Mouse (Mus musculus) heart, postnatal 36 days (tissue): ENCODE results near the gene Slc26a6. TPM values are rescaled to one million over a fixed set of nuclear protein-coding genes. Genes with fewer than 3 reads are reported as not detected.

Experiments
- DNase-seq, 2 experiments: peaks; one replicate each; pipeline ENCODE4 v3.0.0; 2021 to 2022
- intact Hi-C: fragments of 180-260 bp; cut with DNase I; formaldehyde crosslinking; loops from one replicate; pipeline ENCODE4 v1.15.1; 2025
- total RNA-seq, 2 experiments: library from RNA; stranded (reverse); gene quantifications; 2 replicates each; pipeline ENCODE4 v1.2.3; 2021

Slc26a6 gene
- total RNA-seq, 2 experiments from 2014 or later = 26.8 to 29.2 TPM

DNA sequence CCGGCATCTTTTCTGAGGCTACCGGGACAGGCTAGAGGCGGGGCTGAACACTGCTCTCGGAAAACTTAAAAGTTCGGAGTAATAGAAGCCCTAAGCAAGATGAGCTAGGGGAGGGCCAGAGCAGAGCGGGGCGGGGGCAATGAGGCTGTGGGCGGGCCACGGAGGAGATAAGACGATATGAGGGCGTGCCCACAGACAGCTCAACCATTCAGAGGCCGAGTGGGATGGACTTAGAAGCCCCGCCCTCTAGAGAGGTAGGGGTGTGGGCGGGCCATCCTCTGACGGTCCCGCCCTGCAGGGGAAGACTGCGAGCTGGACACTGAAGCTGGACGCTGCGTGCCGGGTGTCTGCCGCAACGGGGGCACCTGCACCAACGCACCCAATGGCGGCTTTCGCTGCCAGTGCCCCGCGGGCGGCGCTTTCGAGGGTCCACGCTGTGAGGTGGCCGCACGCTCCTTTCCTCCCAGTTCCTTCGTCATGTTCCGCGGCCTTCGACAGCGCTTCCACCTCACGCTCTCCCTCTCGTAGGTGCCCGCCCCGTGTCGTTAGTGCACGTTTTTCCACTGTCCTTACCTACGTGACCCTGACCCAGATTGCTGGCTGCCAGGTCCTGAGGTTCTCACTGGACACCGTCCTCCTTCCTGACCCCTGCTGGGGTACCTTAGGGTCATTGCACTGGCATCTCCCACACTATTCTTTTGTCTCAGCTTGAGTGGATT is 20.5 kb upstream of the Slc26a6 start:
- intact Hi-C loops = no loop called here

DNA sequence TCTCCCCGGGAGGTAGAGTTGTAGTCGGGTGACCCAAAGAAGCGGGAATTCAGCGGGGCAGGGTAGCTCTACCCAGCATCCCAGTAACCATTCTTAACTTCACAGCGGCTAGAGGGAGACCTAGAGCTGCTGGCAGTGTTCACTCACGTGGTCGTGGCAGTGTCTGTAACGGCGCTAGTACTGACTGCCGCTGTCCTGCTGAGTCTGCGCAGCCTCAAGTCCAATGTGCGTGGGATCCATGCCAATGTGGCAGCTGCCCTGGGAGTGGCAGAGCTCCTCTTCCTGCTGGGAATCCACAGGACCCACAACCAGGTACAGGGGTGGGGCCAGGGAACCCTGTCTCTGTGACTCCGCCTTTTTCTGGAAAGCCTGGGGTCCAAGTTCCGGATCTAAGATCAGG is 10.1 kb upstream of the Slc26a6 start:
- peak; percentile 32 to 36 for DNase-seq

More for the DNA sequence above, 20.5 kb upstream of the Slc26a6 start:
- DNase-seq = peak; percentile 69 to 79

GRCm38 (mm10) chr9:108845390-108845789 is 7.7 kb upstream of the Slc26a6 start:
- intact Hi-C loops = no loop called here
- no peak for DNase-seq

More for the DNA sequence above, 10.1 kb upstream of the Slc26a6 start:
- intact Hi-C loops = no loop called here

DNA sequence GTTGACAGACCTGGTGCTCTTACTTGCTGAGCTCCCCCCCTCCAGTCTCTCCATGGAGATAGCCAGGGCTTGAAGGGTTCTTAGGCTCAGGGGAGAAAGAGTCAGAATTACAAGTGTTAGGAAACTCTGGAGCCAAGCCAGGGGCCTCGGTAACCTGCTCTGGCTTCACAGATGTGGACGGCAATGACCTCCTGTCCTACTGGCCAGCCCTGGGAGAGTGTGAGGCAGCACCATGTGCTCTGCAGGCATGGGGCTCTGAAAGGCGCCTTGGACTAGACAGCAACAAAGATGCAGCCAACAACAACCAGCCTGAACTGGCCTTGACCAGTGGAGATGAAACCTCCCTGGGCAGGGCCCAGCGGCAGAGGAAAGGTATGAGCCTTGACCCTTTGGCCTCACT is 5.7 kb upstream of the Slc26a6 start:
- intact Hi-C loops = no loop called here
- no peak for DNase-seq

DNA sequence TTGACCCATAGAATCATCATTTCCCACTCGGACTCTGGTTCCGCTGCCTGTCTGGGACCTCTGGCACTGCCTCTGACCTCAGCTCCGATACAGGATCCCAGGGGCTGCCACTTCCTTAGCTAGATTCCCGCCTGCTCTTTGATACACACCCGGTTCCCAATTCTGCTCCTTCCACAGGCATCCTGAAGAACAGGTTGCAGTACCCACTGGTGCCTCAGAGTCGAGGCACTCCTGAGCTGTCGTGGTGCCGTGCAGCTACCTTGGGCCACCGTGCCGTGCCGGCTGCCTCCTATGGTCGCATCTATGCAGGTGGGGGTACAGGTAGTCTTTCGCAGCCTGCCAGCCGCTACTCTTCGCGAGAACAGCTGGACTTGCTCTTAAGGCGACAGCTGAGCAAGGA is 4.7 kb upstream of the Slc26a6 start:
- DNase-seq = no peak

DNA sequence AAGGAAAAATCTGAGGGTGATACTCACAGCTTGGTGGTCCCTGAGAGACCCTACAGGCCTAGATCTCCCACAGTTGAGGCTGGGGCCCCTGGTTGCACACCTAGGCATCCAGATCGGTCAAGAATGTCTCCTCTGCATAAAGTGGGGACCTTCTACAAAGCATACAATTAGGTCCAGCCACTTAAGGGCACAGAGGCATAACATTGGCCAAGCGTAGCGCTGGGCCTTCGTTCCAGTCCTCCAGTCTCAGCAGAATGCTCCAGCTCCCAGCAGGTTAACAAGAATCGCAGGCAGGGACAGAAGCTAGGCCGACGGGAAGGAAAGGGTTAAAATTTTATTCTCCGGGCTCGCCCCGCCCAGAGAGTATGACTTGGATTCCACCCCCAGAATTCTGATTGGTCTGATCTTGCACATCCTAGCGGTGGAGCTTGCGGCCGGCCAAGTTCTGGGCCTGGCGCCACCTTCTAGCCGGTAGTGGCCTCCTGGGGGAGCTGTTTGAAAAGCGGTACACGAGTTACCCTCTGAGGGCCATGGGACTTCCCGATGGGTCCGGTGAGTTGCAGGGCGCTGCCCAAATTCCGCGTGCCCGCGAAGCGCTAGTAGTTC is 655 bp downstream of the Slc26a6 start:
- intact Hi-C loops = no loop called here
- peak; percentile 90 to 91 for DNase-seq

More for the DNA sequence above, 4.7 kb upstream of the Slc26a6 start:
- intact Hi-C loops = no loop called here

DNA sequence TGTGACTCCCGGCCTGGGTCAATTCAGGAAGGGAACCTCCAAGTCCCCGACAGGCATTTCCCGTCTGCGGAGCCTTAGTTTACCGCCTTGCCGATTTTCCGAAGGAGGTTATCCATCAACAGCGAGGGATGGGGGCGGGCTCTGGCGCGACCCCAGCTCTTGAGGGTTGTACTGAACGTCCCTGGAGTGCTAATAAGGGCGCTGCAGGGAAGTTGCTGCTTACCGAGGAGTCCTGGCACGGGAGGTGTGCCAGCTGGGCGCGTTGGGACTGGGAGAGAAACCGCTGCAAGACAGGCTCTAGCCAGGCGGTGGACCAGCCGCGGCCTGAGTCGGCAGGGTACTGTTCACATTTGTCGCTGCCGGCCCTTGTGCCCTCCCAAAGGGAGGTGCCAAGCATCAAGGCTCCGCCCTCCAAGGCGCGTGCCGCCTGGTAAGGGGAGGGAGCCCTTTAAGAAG is 1.2 kb downstream of the Slc26a6 start:
- intact Hi-C loops = no loop called here

GRCm38 (mm10) chr9:108855335-108855734 is 2.3 kb downstream of the Slc26a6 start:
- intact Hi-C loops = no loop called here
- DNase-seq = peak in 1 of 2 experiments; percentile 21

More for the DNA sequence above, 1.2 kb downstream of the Slc26a6 start:
- peak; percentile 82 to 84 for DNase-seq

GRCm38 (mm10) chr9:108858792-108859527 is 5.9 kb downstream of the Slc26a6 start:
- no peak for DNase-seq
- intact Hi-C loops = no loop called here

DNA sequence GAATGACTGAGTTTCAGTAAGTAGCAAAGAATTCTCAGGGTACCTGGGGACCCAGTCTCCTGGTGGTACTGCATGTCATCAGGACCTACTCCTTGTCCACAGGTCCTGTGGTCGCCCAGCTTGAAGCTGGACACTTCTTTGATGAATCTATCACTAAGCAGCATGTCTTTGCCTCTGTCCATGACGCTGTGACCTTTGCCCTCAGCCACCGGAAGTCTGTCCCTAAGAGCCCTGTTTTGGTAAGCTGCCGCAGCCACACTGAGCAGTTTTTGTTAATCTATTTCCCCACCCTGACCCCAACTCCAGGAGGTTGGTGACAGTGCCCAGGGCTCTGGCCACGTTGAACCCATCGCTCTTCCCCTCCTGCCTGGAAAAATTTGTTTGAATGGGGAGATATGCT is 59.2 kb downstream of the Slc26a6 start:
- no peak for DNase-seq
- intact Hi-C loops = no loop called here

DNA sequence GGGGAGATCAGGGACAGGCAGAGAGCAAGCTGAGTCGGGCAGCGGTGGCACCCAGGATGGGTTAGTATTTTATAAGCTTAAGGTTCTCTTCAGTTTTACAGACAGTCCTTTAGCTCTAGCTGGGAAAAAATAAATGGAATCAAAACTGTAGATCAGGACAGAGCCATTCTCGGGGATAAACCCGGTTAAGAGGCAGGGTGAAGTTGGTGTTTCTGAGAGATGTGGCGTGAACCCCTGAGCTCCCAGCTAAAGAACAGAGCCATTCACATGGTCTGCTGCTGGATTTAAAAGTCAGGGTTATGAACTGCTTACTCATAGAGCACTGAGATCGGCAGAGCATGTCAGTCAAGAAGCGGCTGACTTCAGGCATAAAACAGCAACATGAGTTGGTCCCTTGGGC is 60.1 kb downstream of the Slc26a6 start:
- intact Hi-C loops = no loop called here
- no peak for DNase-seq

DNA sequence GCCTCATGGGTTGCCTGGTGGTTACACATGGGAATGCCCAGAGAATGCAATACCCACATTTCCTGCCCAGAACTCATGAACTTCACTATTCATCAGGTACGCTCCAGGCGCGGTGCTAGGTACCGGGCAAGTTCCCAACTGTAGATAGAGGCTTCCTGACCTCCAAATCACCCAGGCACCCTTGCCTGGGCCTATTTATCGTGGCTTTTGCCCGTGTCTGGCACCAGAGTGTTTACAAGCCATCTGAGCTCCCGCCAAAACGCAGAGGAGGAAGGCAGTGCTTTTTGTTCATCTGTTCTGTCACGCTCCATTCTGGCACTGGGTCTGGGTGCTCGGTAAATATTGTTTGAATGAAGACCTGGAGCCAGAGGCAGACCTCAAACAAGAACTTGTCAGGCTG is 60.5 kb downstream of the Slc26a6 start:
- intact Hi-C loops = no loop called here
- DNase-seq = no peak

DNA sequence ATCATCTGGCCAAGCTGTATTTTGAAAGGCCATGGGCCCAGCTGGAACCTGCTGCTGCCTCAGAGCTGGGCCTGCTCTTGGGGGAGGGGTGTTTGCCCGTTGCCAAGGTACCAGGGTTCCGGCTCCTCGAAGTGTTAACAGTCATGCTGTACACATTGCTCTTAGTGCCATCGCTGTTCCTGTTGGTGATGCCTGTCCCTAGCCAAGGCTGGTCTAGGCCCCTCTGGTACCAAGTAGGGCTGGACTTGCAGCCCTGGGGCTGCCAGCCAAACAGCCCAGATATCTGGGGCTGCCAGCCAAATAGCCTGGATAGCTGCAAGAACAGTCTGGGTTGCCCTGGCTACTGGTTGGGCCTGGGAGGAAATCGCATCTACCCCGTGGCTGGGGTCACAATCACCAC is 61.4 kb downstream of the Slc26a6 start, which contains the start of gene Tmem89:
Tmem89 (plus strand) TSS at position 129 of the 400 bp plus-strand sequence.
- intact Hi-C loops = no loop called here
- DNase-seq = peak; percentile 54 to 56

GRCm38 (mm10) chr9:108925897-108926296 is 72.8 kb downstream of the Slc26a6 start:
- intact Hi-C loops = no loop called here
- no peak for DNase-seq

- intact Hi-C loops = no loop called here
- DNase-seq = no peak
Observed at GRCm38 (mm10) chr9:108928424-108928823, 75.3 kb downstream of the Slc26a6 start.

DNA sequence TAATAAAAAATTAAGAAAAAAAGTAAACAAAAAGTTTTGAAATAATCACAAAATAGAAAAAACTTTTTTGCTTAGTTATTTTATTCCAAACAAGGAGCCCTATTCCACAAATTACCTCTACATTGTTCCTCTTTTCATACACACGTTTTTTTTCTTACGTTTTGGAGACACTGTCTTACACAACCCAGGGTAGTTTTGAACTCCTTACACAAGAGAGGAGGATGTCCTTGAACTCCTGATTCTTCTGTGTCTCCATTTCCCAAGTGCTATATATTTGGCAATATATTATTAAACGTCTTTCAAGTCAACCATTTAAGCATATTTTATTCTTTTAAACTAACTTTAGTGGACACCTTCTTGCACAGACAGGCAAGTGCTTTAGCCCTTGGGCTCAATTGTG is 82.9 kb downstream of the Slc26a6 start:
- no peak for DNase-seq
- intact Hi-C loops = loop anchor here (5.0 kb wide), 1 partner anchor 121 kb away; the partner anchor contains the start of gene Trex1

GRCm38 (mm10) chr9:108936418-108937364 is 83.6 kb downstream of the Slc26a6 start, which contains the start of gene Uqcrc1:
Uqcrc1 (plus strand) TSS chr9:108936633.
- intact Hi-C loops = loop anchor here (5.0 kb wide), 1 partner anchor 121 kb away; the partner anchor contains the start of gene Trex1
- DNase-seq = peak; percentile 96 to 97

DNA sequence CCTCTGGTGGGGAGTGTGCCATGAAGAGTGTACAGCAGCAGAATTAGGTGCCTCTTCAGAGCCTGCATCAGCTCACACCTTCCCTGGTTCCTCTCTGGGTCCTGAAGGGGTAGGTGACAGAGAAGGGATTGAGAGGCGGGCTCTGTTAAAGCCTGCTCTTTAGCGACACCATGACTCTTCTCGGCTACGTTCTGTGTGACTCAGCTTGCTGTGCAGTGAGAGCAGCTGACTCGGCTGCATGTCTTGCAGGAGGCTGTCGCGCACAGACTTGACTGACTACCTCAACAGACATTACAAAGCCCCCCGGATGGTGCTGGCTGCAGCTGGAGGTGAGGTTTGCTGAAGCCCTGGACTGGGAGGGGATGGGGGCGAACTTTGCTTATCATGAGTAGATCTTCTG is 92.0 kb downstream of the Slc26a6 start:
- no peak for DNase-seq
- intact Hi-C loops = no loop called here

DNA sequence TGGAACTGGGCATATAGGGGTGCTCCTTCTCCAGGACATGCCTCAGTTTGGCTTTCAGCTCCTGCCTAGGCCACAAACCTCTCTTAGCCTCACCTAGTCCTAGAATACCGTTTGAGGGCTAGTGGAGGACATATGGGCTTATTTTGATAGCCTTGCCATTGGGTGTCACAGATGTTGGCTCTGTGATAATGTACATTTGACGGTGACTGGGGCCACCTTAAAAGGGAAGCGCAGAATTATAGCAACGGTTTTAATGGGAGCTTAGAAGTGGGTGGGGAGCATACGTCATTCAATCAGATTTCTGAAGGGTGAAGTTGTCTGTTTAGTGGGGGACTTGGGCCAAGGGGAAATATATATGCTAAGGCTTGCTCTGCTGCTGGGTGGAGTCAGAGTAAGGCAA is 92.5 kb downstream of the Slc26a6 start:
- DNase-seq = no peak
- intact Hi-C loops = no loop called here
